Mouse (Mus musculus) liver, embryonic 16.5 days (tissue): ENCODE measurements around the gene Slc22a15. TPM values are rescaled to one million over a fixed set of nuclear protein-coding genes. Genes with fewer than 3 reads are reported as not detected.

Source experiments
- ATAC-seq: fragments of 200-750 bp; cut with Nextera tagmentation; 2 replicates; pipeline ENCODE4 v1.8.0; 2017; ENCODE audit warnings: low read depth, mild to moderate bottlenecking, moderate number of reproducible peaks, moderate library complexity
- H3K27ac ChIP-seq: fragments of 300-500 bp; sonication (generic); 2 replicates; pipeline ENCODE4 v1.5.1; 2014; ENCODE audit warnings: mild to moderate bottlenecking, low read length
- H3K27me3 ChIP-seq: fragments of 300-500 bp; sonication (generic); 2 replicates; pipeline ENCODE4 v1.6.1; 2014; ENCODE audit warnings: low read depth, low read length, mixed read lengths; ENCODE audit not compliant: control insufficient read depth, insufficient read depth
- H3K36me3 ChIP-seq: fragments of 300-500 bp; sonication (generic); 2 replicates; pipeline ENCODE4 v1.6.1; 2014; ENCODE audit warnings: mild to moderate bottlenecking; ENCODE audit not compliant: control insufficient read depth, insufficient read depth
- H3K4me1 ChIP-seq: fragments of 300-500 bp; sonication (generic); 2 replicates; pipeline ENCODE4 v1.6.1; 2014; ENCODE audit warnings: low read depth, low read length, mixed read lengths; ENCODE audit not compliant: control insufficient read depth
- H3K4me2 ChIP-seq: fragments of 300-500 bp; sonication (generic); 2 replicates; pipeline ENCODE4 v1.6.1; 2014; ENCODE audit warnings: low read depth, low read length, mixed read lengths
- H3K4me3 ChIP-seq: fragments of 300-500 bp; sonication (generic); 2 replicates; pipeline ENCODE4 v1.5.1; 2014; ENCODE audit warnings: low read depth, mild to moderate bottlenecking, low read length
- H3K9ac ChIP-seq: fragments of 300-500 bp; sonication (generic); 2 replicates; pipeline ENCODE4 v1.6.1; 2014; ENCODE audit warnings: low read depth, low read length
- H3K9me3 ChIP-seq: fragments of 300-500 bp; sonication (generic); replicated peaks from 2 replicates; pipeline ENCODE4 v1.6.1; 2016; ENCODE audit warnings: low read length; ENCODE audit not compliant: control insufficient read depth
- WGBS: fragments of 180-500 bp; shearing (Covaris S2); extraction: QIAGEN DNeasy Blood & Tissue Kit; methylation state at CpG from one replicate; pipeline ENCODE4 v1.1.7; 2014; ENCODE audit not compliant: insufficient replicate concordance; 5-methylcytosine and 5-hydroxymethylcytosine counted together
- polyA plus RNA-seq: library from polyadenylated mRNA; unstranded; fragments of >200 nt; fragmentation: Nextera tagmentation; extraction: Ambion mirVana; gene quantifications from 2 replicates; pipeline ENCODE4 v1.2.1, GENCODE M21; 2015

The Slc22a15 gene
- polyA plus RNA-seq, 1 experiment from 2014 or later, result 3.1 TPM

DNA sequence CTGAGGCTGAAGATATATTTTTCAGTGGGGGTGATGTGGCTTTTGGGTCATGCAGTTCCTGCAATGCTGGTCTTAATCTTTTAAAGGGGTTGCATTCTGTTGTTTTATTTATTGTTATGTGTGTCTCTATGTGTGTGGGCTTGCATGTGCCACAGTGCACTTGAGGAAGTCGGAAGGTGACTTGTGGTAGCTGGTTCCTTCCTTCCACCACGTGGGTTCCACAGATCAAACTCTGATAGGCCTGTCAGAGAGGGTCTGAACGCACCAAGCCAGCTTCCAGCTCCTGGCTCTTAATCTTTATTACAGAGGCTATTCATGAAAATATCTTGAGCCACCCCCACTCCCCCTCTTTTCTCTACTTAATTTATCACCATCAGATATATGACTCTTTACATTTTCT lies 40.4 kb downstream of the Slc22a15 start:
- Histone ChIP-seq H3K4me2 (no peak overlapping the region), H3K9me3 (no peaks in the 10 kb centered on the region), H3K4me1 (no peaks in the 10 kb centered on the region), H3K36me3 (no peaks in the 10 kb centered on the region), H3K9ac (no peak overlapping the region), H3K27me3 (no peaks in the 10 kb centered on the region), H3K27ac (no peak overlapping the region), H3K4me3 (no peak overlapping the region)
- ATAC-seq, result no peak
- 14% methylated on average over 3 of the region's 3 CpGs for WGBS

GRCm38 (mm10) chr3:101881721-101882120 lies 42.5 kb downstream of the Slc22a15 start:
- Histone ChIP-seq H3K27ac (no peak overlapping the region), H3K27me3 (no peaks in the 10 kb centered on the region), H3K4me3 (no peak overlapping the region), H3K4me1 (no peaks in the 10 kb centered on the region), H3K9ac (no peak overlapping the region), H3K4me2 (no peak overlapping the region), H3K36me3 (no peaks in the 10 kb centered on the region), H3K9me3 (no peaks in the 10 kb centered on the region)
- 50% methylated on average over 9 of the region's 9 CpGs for WGBS
- no peak for ATAC-seq

DNA sequence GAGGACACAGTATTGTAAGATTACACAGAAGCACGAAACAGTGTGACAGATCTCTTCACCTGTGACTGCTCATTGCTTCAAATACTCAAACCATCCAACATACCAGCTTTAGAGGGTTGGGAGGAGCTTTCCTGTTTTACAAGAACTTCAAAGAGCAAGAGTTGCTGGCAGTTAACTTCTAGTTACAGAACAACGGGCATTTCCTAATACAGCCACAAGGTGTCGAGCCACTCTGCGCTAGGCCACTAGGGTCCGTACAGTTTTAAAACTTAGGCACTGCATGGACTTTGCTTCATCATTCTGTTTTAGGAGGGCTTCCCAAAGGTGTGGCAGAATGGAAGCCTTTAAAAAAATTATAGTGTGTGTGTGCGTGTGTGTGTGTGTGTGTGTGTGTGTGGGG lies 43.4 kb downstream of the Slc22a15 start:
- Histone ChIP-seq H3K9ac (no peak overlapping the region), H3K27me3 (no peaks in the 10 kb centered on the region), H3K4me1 (no peaks in the 10 kb centered on the region), H3K36me3 (no peaks in the 10 kb centered on the region), H3K9me3 (no peaks in the 10 kb centered on the region), H3K4me2 (no peak overlapping the region), H3K4me3 (no peak overlapping the region), H3K27ac (no peak overlapping the region)
- WGBS, result 69% methylated on average over 6 of the region's 6 CpGs
- ATAC-seq, result no peak

GRCm38 (mm10) chr3:101878136-101878535 lies 46.1 kb downstream of the Slc22a15 start:
- H3K36me3 ChIP-seq, result no peaks in the 10 kb centered on the region
- no peaks in the 10 kb centered on the region for H3K9me3 ChIP-seq
- 62% methylated on average over 5 of the region's 5 CpGs for WGBS
- H3K4me3 ChIP-seq, result no peak overlapping the region
- ATAC-seq, result no peak
- no peak overlapping the region for H3K4me2 ChIP-seq
- no peak overlapping the region for H3K9ac ChIP-seq
- no peaks in the 10 kb centered on the region for H3K27me3 ChIP-seq
- no peak overlapping the region for H3K27ac ChIP-seq
- no peaks in the 10 kb centered on the region for H3K4me1 ChIP-seq

- Histone ChIP-seq H3K27me3 (no peaks in the 10 kb centered on the region), H3K9me3 (no peaks in the 10 kb centered on the region), H3K36me3 (no peaks in the 10 kb centered on the region), H3K4me1 (no peaks in the 10 kb centered on the region), H3K27ac (no peak overlapping the region), H3K4me3 (no peak overlapping the region), H3K9ac (no peak overlapping the region), H3K4me2 (no peak overlapping the region)
- 66% methylated on average over 7 of the region's 7 CpGs for WGBS
- ATAC-seq, result no peak
Measured at GRCm38 (mm10) chr3:101876459-101877285, 47.6 kb downstream of the Slc22a15 start.

DNA sequence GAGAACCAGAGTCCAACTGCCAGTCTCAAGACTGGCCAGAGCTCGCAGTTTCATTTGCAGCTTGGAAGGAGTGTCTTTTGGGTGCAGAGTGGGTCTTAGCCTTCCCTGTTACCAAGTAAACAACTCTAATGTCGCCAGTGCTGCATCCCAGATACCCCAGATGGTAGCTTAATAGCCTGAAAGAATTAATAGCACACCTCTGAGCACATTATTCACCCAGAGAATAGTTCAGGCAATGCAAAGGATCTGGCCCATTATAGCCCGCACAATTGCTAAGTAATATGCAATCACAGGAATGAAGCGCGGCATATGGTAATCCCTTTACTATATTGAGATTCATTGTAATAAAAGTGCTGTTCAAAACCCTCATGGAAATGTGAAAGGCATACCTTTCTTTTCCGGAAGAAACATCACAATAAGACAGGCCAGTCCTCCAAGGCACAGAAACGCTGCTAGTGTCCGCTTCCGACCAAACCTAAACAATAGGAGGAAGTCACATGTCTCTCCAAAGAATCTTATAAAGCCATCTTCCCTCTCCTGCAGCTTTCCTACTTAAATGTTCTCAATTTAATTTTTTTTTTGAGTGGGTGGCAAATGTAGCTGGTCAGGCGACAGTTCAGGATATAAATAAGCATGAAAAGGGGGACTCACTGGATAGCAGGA lies 48.9 kb downstream of the Slc22a15 start:
- Histone ChIP-seq H3K9ac (no peak overlapping the region), H3K27me3 (no peaks in the 10 kb centered on the region), H3K27ac (no peak overlapping the region), H3K9me3 (no peaks in the 10 kb centered on the region), H3K4me2 (no peak overlapping the region), H3K4me3 (no peak overlapping the region), H3K36me3 (no peaks in the 10 kb centered on the region), H3K4me1 (no peaks in the 10 kb centered on the region)
- no peak for ATAC-seq
- WGBS, result 62% methylated on average over 10 of the region's 10 CpGs

DNA sequence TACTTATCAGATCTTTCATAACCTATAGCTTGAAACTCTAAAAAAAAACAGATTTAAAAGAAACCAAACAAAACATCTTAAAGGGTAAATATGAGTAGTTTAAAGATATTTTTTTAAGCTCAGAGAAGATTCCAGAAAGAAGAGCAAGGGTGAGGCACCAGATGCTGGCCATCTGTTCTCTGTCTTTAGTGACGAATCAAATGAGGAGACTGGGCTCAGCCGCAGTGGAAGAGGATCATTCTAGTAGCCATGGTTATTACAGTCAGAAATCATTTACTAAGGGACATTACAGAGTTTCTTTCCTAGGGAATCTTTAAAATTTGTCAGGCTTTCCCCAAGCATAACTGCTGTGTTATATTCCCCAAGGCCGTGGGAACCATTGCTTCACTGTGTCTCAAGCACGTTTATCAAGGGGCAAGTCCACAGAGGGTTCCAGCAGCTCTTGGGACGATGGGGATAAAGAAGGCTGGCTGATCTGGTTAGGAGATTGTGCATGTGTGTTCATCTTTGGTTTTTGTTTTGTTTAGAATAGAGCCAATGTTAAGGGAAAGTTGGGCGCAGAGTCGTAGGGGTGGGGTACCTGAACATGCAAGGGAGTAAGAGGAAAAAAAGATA lies 51.1 kb downstream of the Slc22a15 start:
- no peaks in the 10 kb centered on the region for H3K27me3 ChIP-seq
- no peak overlapping the region for H3K4me2 ChIP-seq
- no peaks in the 10 kb centered on the region for H3K4me1 ChIP-seq
- H3K27ac ChIP-seq, result no peak overlapping the region
- 73% methylated on average over 7 of the region's 7 CpGs for WGBS
- H3K9ac ChIP-seq, result no peak overlapping the region
- no peaks in the 10 kb centered on the region for H3K9me3 ChIP-seq
- no peaks in the 10 kb centered on the region for H3K36me3 ChIP-seq
- no peak overlapping the region for H3K4me3 ChIP-seq
- no peak for ATAC-seq

DNA sequence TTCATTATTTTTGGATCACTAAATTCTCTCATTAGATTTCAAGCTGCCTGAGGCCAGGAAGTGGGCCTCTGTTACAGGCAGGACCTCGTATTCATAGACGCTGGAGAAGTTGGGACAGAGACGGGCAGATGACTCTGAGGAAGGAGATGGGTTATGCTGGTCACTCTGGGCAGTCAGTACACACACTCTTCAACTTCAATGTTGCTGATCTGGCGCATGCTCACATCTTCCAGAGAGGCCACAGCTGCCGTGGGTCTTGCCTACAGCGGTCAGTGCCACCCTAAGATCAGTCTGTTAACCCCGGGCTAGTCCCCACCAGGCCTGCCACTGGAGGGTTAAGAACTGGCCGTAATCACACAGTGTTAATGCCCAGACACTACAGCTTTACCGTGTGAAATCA lies 52.3 kb downstream of the Slc22a15 start:
- Histone ChIP-seq H3K4me1 (no peaks in the 10 kb centered on the region), H3K36me3 (no peaks in the 10 kb centered on the region), H3K9me3 (no peaks in the 10 kb centered on the region), H3K27ac (no peak overlapping the region), H3K4me2 (no peak overlapping the region), H3K9ac (no peak overlapping the region), H3K27me3 (no peaks in the 10 kb centered on the region), H3K4me3 (no peak overlapping the region)
- ATAC-seq, result no peak
- 64% methylated on average over 9 of the region's 9 CpGs for WGBS

GRCm38 (mm10) chr3:101867001-101867421 lies 57.2 kb downstream of the Slc22a15 start:
- Histone ChIP-seq H3K27me3 (no peaks in the 10 kb centered on the region), H3K4me2 (no peak overlapping the region), H3K4me3 (no peak overlapping the region), H3K36me3 (no peaks in the 10 kb centered on the region), H3K9me3 (no peaks in the 10 kb centered on the region), H3K27ac (no peak overlapping the region), H3K4me1 (no peaks in the 10 kb centered on the region), H3K9ac (no peak overlapping the region)
- no peak for ATAC-seq
- 65% methylated on average over 4 of the region's 4 CpGs for WGBS
